Mouse (Mus musculus) activated CD4-positive, CD25-positive, alpha-beta regulatory T cell, adult 9 weeks (primary cell): ENCODE measurements around the gene Epor. TPM values are rescaled to one million over a fixed set of nuclear protein-coding genes. Genes with fewer than 3 reads are reported as not detected.

Experiments
- polyA plus RNA-seq: library from polyadenylated mRNA; unstranded; fragments of 100-300 nt; shearing (Covaris generic); gene quantifications from one replicate; pipeline ENCODE4 v1.2.1, GENCODE M21; 2017

Epor gene
- 1.1 TPM for polyA plus RNA-seq

DNA sequence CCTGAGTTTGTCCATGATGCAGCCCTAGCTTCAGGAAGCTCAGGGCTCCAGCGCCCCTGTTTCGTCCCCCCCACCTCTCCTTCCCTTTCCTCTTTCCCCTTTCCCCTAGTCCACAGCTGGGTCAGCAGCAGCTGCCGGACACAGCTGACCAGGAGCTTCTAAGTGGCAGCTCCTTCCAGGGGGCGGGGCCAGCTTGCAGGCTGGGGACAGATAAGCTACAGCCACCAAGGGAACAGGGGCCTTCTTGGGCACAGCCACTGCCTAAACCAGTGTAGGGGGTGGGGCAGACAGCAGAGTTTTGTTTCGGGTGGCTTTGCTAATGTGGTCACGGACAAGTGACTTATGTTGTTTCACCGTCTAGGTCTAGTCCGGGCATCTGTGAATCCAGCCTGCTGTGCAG, at the start of gene Epor:
Gene Epor, minus strand, starts transcription at position 90 of the 400 bp plus-strand sequence.

DNA sequence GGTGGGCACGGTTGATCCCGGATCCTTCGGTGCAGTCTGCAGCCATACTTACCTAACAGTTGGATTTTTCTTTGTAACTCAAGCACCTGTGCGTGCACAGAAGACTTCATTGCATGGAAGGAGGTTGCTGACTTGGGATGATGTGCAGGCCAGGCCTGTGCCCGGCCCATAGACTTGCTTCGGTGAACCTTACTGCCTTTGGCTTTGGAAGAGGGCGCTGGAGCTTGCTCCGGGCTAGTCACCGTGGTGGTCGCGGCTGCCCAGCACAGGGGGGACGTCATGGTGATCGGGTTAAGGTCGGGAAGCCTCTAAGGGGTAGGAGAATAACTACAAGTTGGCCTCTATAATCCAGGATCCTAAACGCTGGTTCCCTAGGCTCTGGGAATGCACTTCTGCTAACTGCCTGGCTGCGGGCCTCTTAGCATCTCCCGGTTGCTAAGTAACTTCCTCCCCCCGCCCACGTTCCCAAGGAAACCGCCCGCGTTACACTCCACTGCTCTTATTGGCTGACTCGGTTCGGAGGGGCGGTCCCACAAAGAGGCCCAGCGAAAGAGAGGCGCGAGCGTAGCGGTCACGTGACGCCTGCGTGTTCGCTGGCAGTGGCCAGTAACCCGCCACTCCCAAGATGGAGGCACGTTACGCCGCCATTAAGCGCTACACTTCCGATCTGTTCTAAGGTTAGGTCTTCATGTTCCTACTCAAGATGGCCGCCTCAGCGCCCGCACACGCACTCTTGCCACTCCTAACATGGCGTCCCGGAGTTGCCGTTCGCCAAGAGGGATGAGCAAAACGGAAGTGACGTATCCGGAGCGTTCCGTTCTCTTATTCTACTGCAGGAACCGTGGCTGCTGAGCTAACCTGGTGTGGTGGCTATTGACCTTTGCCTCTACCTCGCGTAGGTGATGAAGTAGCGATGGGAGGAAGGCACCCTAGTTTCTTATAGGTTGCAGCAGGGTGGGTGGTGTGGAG, 39.2 kb upstream of the Epor start, which contains the start of the genes Ccdc151 and Prkcsh:
Gene Ccdc151, minus strand, starts transcription at position 441 of the 969 bp plus-strand sequence.
Gene Prkcsh, plus strand, starts transcription at position 613 of the 969 bp plus-strand sequence.

DNA sequence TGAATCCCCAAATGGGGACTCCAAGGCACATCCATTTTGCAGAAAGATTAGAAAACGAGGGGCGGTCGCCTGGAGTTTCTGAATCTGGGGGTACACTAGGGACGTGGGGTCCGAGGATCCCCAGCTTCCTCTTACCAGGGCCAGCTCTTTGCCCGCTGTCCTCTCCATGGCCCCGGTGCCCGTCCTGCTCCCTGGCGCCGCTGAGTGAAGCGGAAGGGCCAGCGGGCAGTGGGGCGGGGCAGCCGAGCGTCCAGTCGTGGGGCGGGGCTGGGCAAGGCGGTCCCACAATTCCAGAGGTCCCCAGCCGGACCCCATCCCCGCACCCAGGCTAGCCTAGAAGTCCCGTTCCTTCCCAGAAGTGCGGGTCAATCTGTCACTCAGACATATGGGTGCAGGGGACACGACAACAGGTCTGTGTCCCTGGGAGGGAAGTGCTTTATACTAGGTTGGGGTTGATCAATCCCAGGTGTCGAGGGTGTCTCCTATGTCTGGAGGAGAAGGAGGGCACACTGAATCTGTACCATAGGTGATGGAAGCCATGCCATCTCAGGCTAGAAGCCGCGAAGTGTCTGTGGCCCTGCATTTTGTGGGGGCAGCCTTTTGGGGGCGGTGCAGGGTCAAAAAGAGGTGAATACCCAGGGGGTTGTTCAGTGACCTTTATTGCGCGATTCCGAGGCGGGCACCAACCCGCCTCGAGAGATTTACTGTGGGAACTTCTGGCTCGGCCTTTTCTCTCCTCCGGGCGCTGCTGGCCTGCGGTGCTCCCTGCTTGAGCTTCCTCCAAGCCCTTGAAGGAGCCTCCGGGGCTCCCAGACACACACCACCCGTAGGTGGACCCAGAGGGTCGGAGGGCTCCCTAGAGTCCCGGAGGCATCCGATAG, 26.2 kb upstream of the Epor start, which contains the start of gene Rgl3:
Gene Rgl3, minus strand, starts transcription at position 217 of the 881 bp plus-strand sequence.

DNA sequence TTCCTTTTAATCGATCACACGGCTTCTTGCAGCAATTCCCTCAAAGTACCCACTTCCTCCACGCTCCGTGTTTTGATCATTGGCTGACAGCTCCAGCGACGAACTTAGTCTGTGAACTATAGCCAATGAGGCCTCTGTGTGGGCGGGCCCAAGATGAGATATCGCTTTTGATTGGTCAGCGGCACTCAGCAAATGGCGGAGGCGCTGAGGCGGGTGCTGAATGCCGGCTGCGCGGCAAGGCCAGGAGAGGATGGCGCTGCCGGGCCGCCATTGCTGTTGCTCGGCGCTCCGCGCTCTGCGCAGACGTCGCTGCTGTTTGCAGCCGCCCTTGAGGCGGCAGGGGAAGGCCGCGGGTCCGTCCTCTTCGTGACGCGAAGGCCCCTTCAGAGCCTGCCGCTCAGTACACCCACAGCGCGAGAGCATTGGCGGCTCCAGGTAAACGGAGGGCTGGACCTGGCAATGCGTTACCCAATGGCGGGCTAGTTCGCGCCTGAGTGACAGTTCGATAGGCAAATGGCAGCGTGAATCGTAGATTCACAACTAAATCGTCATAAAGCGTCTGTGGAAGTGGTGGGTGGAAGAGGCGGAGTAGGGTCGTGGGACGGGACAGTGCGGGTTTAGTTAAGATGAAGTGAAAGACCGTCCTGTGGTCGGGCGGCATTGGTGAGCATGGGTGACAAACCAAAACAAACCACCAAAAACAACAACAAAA, 7.6 kb downstream of the Epor start, which contains the start of gene Swsap1:
Gene Swsap1, plus strand, starts transcription at position 186 of the 712 bp plus-strand sequence.

DNA sequence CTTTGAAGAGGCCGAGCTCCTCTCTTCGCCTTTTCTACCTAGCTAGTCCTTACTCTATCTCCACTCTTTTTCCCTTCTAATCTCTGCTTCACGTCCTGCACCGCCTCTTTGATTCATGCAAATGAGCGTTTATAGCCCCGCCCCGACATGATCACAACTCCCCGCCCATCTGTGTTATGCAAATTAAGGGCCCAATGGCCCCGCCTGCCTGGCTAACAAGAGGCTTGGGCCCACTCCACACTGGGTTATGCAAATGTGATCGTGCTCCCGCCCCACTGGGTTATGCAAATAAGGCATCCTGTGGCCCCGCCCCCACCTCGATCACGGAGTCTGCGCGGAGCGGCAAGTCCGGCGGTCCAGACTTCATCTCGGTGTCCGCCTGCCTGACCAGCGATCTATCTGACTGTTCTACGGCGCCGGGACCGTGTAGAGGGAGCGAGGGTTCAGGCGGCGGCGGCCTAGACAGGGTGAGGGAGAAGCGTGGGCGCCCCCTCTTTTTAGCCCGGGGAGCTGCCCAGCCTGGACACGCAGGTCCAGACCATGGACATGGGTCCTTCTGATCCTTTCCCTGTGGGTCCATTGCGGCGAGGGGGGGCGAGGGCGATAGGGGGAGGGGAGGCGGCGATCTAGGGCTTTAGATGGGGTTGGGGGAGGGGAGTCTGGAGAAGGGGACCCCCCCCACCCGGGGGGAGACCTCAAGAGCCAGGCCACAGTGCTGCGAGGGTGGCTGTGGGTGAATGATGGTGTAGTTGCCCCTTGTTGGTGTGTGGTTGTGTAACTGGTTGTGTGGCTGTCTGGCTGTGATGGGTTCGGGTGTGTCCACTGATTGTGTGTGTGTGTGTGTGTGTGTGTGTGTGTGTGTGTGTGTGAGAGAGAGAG, 26.4 kb downstream of the Epor start, which contains the start of gene Plppr2:
Gene Plppr2, plus strand, starts transcription at position 342 of the 879 bp plus-strand sequence.

DNA sequence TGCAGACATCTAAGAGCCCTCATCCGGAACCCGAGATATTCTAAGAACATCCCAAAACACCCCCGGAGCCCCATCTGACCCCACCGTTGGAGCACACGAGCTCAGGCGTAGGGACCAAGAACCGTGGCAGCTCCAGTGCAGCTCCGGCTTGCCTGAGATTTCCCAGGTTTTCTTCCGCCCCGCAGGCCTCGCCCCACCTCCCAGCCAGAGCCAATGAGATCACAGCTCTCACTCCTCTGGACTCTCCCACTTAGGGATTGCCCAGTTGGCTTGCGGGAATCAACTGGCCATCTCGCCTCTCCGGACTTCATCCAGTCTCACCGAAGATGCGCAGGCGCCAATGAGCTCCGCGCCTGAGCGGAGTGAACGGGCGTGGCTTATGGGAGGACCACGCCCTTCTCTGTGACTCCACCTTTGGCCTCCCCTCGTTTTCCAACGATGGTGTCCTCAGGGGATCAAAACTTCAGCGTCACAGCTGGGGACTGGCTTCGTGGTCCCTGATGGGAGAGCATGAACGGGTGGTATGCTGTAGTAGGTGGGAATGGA, 36.0 kb downstream of the Epor start, which contains the start of the genes Ccdc159 and Tmem205:
Gene Ccdc159, plus strand, starts transcription at position 264 of the 546 bp plus-strand sequence.
Gene Tmem205, minus strand, starts transcription at position 349 of the 546 bp plus-strand sequence.

DNA sequence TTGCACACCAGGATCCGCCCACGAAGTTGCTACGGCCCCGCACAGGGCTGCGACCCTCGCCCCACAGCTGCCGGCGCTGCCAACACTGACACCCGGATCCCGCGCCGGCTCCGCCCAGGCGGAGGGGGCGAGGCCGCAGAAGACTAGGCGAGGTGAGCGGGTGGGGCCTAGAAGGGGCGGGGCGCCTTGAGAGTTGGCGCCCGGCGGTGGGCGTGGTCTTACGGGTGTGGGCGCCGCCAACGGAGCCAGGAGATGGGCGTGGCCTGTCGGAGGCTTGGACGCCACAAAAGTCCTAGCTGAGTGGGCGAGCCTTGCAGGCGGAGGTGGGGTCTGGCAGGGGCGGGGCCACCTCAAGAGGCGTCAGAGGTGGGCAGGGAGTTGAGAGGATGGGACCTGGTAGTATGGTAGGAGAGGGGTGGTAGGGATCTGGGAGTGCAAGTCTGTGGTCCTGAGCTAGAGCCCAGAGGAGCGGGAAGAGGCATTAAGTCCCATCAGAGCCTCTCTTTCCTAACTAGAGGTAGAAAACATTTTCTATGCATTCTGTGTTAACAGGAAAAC, 45.2 kb downstream of the Epor start, which contains the start of gene Rab3d:
Gene Rab3d, minus strand, starts transcription at position 158 of the 558 bp plus-strand sequence.

Other genes with a start within 250 kb of the Epor start
- 37.3 TPM for gene Ldlr, start 240.0 kb downstream of the Epor start, polyA plus RNA-seq
- gene Spc24, start 203.2 kb downstream of the Epor start, polyA plus RNA-seq: 11.6 TPM
- not detected for gene Kank2, start 164.8 kb downstream of the Epor start, polyA plus RNA-seq
- gene Angptl8, start 128.0 kb downstream of the Epor start, polyA plus RNA-seq: not detected
- gene Dock6, start 110.9 kb downstream of the Epor start, polyA plus RNA-seq: 4.0 TPM
- gene Rab3d, start 45.3 kb downstream of the Epor start, polyA plus RNA-seq: 11.8 TPM
- gene Ccdc159, start 36.0 kb downstream of the Epor start, polyA plus RNA-seq: 0.42 TPM
- gene Tmem205, start 36.0 kb downstream of the Epor start, polyA plus RNA-seq: 5.5 TPM
- 1.8 TPM for gene Plppr2, start 26.5 kb downstream of the Epor start, polyA plus RNA-seq
- 9.2 TPM for gene Swsap1, start 7.8 kb downstream of the Epor start, polyA plus RNA-seq
- gene Rgl3, start 25.9 kb upstream of the Epor start, polyA plus RNA-seq: not detected
- not detected for gene Ccdc151, start 39.1 kb upstream of the Epor start, polyA plus RNA-seq
- gene Prkcsh, start 39.3 kb upstream of the Epor start, polyA plus RNA-seq: 102 TPM
- gene Elavl3, start 88.5 kb upstream of the Epor start, polyA plus RNA-seq: not detected
- gene Gm49318, start 107.8 kb upstream of the Epor start, polyA plus RNA-seq: not detected
- gene Zfp653, start 107.9 kb upstream of the Epor start, polyA plus RNA-seq: 6.0 TPM
- 44.4 TPM for gene Ecsit, start 121.9 kb upstream of the Epor start, polyA plus RNA-seq
- gene Cnn1, start 135.7 kb upstream of the Epor start, polyA plus RNA-seq: not detected
- gene Elof1, start 153.7 kb upstream of the Epor start, polyA plus RNA-seq: 90.5 TPM
- 236 TPM for gene Acp5, start 172.2 kb upstream of the Epor start, polyA plus RNA-seq
- gene Pigyl, start 193.3 kb upstream of the Epor start, polyA plus RNA-seq: 39.5 TPM
- gene Zfp872, start 224.6 kb upstream of the Epor start, polyA plus RNA-seq: not detected